Mouse (Mus musculus) lung, embryonic 14.5 days (tissue): ENCODE data around the gene Gnao1. TPM values are rescaled to one million over a fixed set of nuclear protein-coding genes. Genes with fewer than 3 reads are reported as not detected.

Source experiments
- ATAC-seq: fragments of 200-750 bp; cut with Nextera tagmentation; 2 replicates; pipeline ENCODE4 v1.8.0; 2017; ENCODE audit warnings: mild to moderate bottlenecking, moderate TSS enrichment, moderate library complexity; ENCODE audit not compliant: insufficient read depth
- DNase-seq: peaks from one replicate; pipeline ENCODE4 v3.0.0-alpha.2; 2015
- H3K27ac ChIP-seq: fragments of 300-500 bp; sonication (generic); 2 replicates; pipeline ENCODE4 v1.5.1; 2014; ENCODE audit warnings: low read depth, mild to moderate bottlenecking, moderate library complexity
- H3K27me3 ChIP-seq: fragments of 300-500 bp; sonication (generic); 2 replicates; pipeline ENCODE4 v1.6.1; 2014; ENCODE audit warnings: low read length, control low read depth; ENCODE audit not compliant: insufficient read depth
- H3K36me3 ChIP-seq: fragments of 300-500 bp; sonication (generic); 2 replicates; pipeline ENCODE4 v1.6.1; 2014; ENCODE audit warnings: control low read depth; ENCODE audit not compliant: insufficient read depth
- H3K4me1 ChIP-seq: fragments of 300-500 bp; sonication (generic); 2 replicates; pipeline ENCODE4 v1.6.1; 2014; ENCODE audit warnings: antibody characterized with exemption, control low read depth; ENCODE audit not compliant: insufficient read depth
- H3K4me2 ChIP-seq: fragments of 300-500 bp; sonication (generic); 2 replicates; pipeline ENCODE4 v1.6.1; 2014; ENCODE audit warnings: mild to moderate bottlenecking
- H3K4me3 ChIP-seq: fragments of 300-500 bp; sonication (generic); 2 replicates; pipeline ENCODE4 v1.5.1; 2014; ENCODE audit warnings: low read depth, low read length
- H3K9ac ChIP-seq: fragments of 300-500 bp; sonication (generic); 2 replicates; pipeline ENCODE4 v1.6.1; 2014
- H3K9me3 ChIP-seq: fragments of 300-500 bp; sonication (generic); 2 replicates; pipeline ENCODE4 v1.6.1; 2016; ENCODE audit warnings: low read depth, low read length, control low read depth
- CTCF ChIP-seq: IDR thresholded peaks from 2 replicates; pipeline ENCODE4 v1.5.1; 2016; ENCODE audit warnings: antibody characterized with exemption, low read depth
- WGBS: fragments of 180-500 bp; shearing (Covaris S2); extraction: QIAGEN DNeasy Blood & Tissue Kit; methylation state at CpG from one replicate; pipeline ENCODE4 v1.1.7; 2014; 5-methylcytosine and 5-hydroxymethylcytosine counted together
- polyA plus RNA-seq: library from polyadenylated mRNA; unstranded; fragments of >200 nt; fragmentation: Nextera tagmentation; extraction: Ambion mirVana; gene quantifications from 2 replicates; pipeline ENCODE4 v1.2.1, GENCODE M21; 2014

Gene Gnao1
- polyA plus RNA-seq, 1 experiment from 2014 or later: 1.8 TPM

- H3K9ac ChIP-seq: no peak overlapping the region
- H3K27me3 ChIP-seq: no peaks in the 10 kb centered on the region
- DNase-seq (no peak), ATAC-seq (no peak)
- no peak overlapping the region for H3K27ac ChIP-seq
- TF ChIP-seq CTCF: no peak
- no peaks in the 10 kb centered on the region for H3K4me1 ChIP-seq
- no peaks in the 10 kb centered on the region for H3K36me3 ChIP-seq
- H3K4me3 ChIP-seq: no peak overlapping the region
- WGBS: 83% methylated on average over 6 of the region's 6 CpGs
- H3K9me3 ChIP-seq: no peaks in the 10 kb centered on the region
- no peak overlapping the region for H3K4me2 ChIP-seq
These were observed 151.1 kb downstream of the Gnao1 start for GRCm38 (mm10) chr8:93960909-93961308.

DNA sequence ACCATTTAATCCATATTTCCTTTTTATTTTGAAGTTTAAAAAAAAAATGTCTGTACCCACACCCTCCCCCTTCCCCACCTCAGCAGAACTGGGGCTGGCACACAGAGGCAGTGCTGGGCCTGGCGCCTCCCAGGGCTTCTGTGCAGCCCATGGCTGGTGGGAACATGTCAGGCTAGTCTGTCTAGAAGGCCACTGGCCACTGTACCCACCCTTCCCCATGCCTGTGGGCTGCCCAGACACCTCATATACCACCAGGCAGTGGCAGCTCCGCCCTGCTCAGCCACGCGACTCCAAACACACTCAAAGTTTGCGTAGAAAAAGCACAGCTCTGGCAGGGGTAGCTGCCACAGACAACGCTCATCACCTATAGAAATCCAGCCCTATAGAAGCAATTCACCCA, 158.5 kb downstream of the Gnao1 start:
- H3K4me2 ChIP-seq: no peak overlapping the region
- H3K36me3 ChIP-seq: peaks cover 24% of the 10 kb centered on the region
- H3K27ac ChIP-seq: no peak overlapping the region
- no peaks in the 10 kb centered on the region for H3K4me1 ChIP-seq
- no peak overlapping the region for H3K4me3 ChIP-seq
- WGBS: 49% methylated on average over 6 of the region's 6 CpGs
- H3K9ac ChIP-seq: no peak overlapping the region
- no peak for TF ChIP-seq CTCF
- no peak for DNase-seq
- H3K27me3 ChIP-seq: no peaks in the 10 kb centered on the region
- H3K9me3 ChIP-seq: no peaks in the 10 kb centered on the region
- ATAC-seq: peak; percentile 51; the same call in 1 of the 2 replicates

- WGBS: 64% methylated on average over 7 of the region's 7 CpGs
- no peak for DNase-seq
- H3K4me2 ChIP-seq: no peak overlapping the region
- H3K4me1 ChIP-seq: no peaks in the 10 kb centered on the region
- ATAC-seq: no peak
- peaks cover 39% of the 10 kb centered on the region for H3K36me3 ChIP-seq
- H3K9ac ChIP-seq: no peak overlapping the region
- H3K27me3 ChIP-seq: no peaks in the 10 kb centered on the region
- no peak for TF ChIP-seq CTCF
- H3K9me3 ChIP-seq: no peaks in the 10 kb centered on the region
- no peak overlapping the region for H3K27ac ChIP-seq
- H3K4me3 ChIP-seq: no peak overlapping the region
These were observed 160.0 kb downstream of the Gnao1 start for GRCm38 (mm10) chr8:93969626-93970340.

GRCm38 (mm10) chr8:93971451-93971850, 161.7 kb downstream of the Gnao1 start:
- Histone ChIP-seq H3K36me3 (peaks cover 56% of the 10 kb centered on the region), H3K9ac (no peak overlapping the region), H3K4me3 (no peak overlapping the region), H3K27ac (no peak overlapping the region), H3K27me3 (no peaks in the 10 kb centered on the region), H3K9me3 (no peaks in the 10 kb centered on the region), H3K4me2 (no peak overlapping the region), H3K4me1 (no peaks in the 10 kb centered on the region)
- DNase-seq (no peak), ATAC-seq (no peak)
- TF ChIP-seq CTCF: no peak
- WGBS: 90% methylated on average over 10 of the region's 10 CpGs

GRCm38 (mm10) chr8:93972211-93972610, 162.4 kb downstream of the Gnao1 start:
- Histone ChIP-seq H3K36me3 (peaks cover 59% of the 10 kb centered on the region), H3K27me3 (no peaks in the 10 kb centered on the region), H3K4me3 (no peak overlapping the region), H3K9ac (no peak overlapping the region), H3K4me1 (no peaks in the 10 kb centered on the region), H3K4me2 (no peak overlapping the region), H3K27ac (no peak overlapping the region), H3K9me3 (no peaks in the 10 kb centered on the region)
- DNase-seq (no peak), ATAC-seq (no peak)
- 93% methylated on average over 5 of the region's 5 CpGs for WGBS
- TF ChIP-seq CTCF: no peak

- no peak for ATAC-seq
- WGBS: 78% methylated on average over 14 of the region's 14 CpGs
- DNase-seq: no peak
These were observed 163.4 kb downstream of the Gnao1 start for GRCm38 (mm10) chr8:93972971-93973734.

DNA sequence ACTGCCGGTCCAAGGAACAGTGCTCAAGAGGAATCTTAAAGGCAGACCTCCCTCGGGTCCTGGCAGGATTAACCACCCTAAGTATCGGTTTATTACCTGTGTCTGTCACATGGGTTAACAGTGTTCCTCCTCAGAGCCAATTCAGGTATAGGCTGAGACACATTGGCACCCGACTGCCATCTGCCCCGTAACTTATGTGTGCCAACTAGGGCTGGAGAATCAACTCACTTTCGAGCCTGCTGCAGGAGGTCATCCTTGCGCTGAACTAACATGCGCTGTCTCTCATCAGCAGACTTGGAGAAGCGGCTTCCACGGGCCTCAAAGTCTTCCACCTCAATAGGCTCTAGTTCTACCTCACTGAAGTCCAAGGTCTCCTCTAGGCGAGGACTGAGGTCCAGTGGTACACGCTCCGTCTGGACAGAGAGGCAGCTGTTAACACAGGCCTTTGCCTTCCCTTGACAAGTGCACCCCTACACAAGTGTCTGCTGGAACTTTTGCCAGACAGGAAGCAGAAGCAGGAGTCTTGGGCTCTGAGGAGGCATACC, 164.1 kb downstream of the Gnao1 start:
- DNase-seq (no peak), ATAC-seq (no peak)
- H3K4me2 ChIP-seq: no peak overlapping the region
- peaks cover 73% of the 10 kb centered on the region for H3K36me3 ChIP-seq
- no peak overlapping the region for H3K27ac ChIP-seq
- H3K27me3 ChIP-seq: no peaks in the 10 kb centered on the region
- 93% methylated on average over 13 of the region's 13 CpGs for WGBS
- no peaks in the 10 kb centered on the region for H3K9me3 ChIP-seq
- H3K4me1 ChIP-seq: no peaks in the 10 kb centered on the region
- no peak overlapping the region for H3K9ac ChIP-seq
- H3K4me3 ChIP-seq: no peak overlapping the region
- TF ChIP-seq CTCF: no peak

More at GRCm38 (mm10) chr8:93972971-93973734, 163.4 kb downstream of the Gnao1 start:
- H3K36me3 ChIP-seq: peaks cover 65% of the 10 kb centered on the region
- no peaks in the 10 kb centered on the region for H3K4me1 ChIP-seq
- no peaks in the 10 kb centered on the region for H3K9me3 ChIP-seq
- no peak overlapping the region for H3K4me3 ChIP-seq
- no peak for TF ChIP-seq CTCF
- no peak overlapping the region for H3K9ac ChIP-seq
- H3K27me3 ChIP-seq: no peaks in the 10 kb centered on the region
- no peak overlapping the region for H3K4me2 ChIP-seq
- H3K27ac ChIP-seq: no peak overlapping the region
